Comparison of ENCODE assay signal across 10 mouse cellular contexts in genomic region chr10:94940061-94940460, GRCm38 (mm10). TPM values are rescaled to one million over a fixed set of nuclear protein-coding genes. Genes with fewer than 3 reads are reported as not detected.
A peak's percentile ranks its signal among the peaks of the same experiment; 100 is the strongest.
DNase-seq lines count a peak whose midpoint lies in the region; ATAC-seq and TF ChIP-seq lines count a peak whose summit lies in the region.
"Had no signal": no experiment of that assay in that cellular context is flagged by ENCODE, and none has a peak within 500 bp of the region (broad histone marks: within the 10 kb centered on the region; RNA-seq: fewer than 3 reads in every experiment).

No protein-coding gene starts in this region.

- no peak for TF ChIP-seq CTCF in G1E (IDR thresholded peaks at IDR 0.05; ENCODE audit: low read depth, low read length)
- TF ChIP-seq CTCF in left cerebral cortex, adult 2 months (IDR thresholded peaks at IDR 0.05): no peak

- intact Hi-C loops in left cerebral cortex, adult 2 months (cut with DNase I): loop anchor here (5.0 to 10.0 kb wide), 4 partner anchors 113 to 725 kb away; no protein-coding TSS in a partner anchor

- peaks cover 51% of the 10 kb centered on the region for H3K4me1 ChIP-seq in forebrain, embryonic 10.5 days
- peaks cover 21% of the 10 kb centered on the region for H3K4me1 ChIP-seq in forebrain, embryonic 11.5 days (replicated peaks; ENCODE audit: control insufficient read depth, insufficient read depth, low read length)
- H3K4me1 ChIP-seq in G1E (ENCODE audit: insufficient read depth, low read depth, low read length): peaks cover 78% of the 10 kb centered on the region
- H3K4me1 ChIP-seq in midbrain, embryonic 11.5 days (ENCODE audit: control insufficient read depth, insufficient read depth, low read length): peaks cover 32% of the 10 kb centered on the region

- peaks cover 10% of the 10 kb centered on the region for H3K36me3 ChIP-seq in forebrain, embryonic 10.5 days (replicated peaks)
- no peaks in the 10 kb centered on the region; the same call in 1 of the 2 replicates for H3K36me3 ChIP-seq in forebrain, embryonic 11.5 days (ENCODE audit: control insufficient read depth, insufficient read depth, low read length)
- H3K36me3 ChIP-seq in G1E (replicated peaks): peaks cover 34% of the 10 kb centered on the region
- no peaks in the 10 kb centered on the region for H3K36me3 ChIP-seq in midbrain, embryonic 11.5 days (ENCODE audit: control insufficient read depth, insufficient read depth, low read length)

- ATAC-seq in forebrain, embryonic 11.5 days (replicated peaks; ENCODE audit: low FRiP score): no peak
- ATAC-seq in G1E (ENCODE audit: extremely low read depth, insufficient number of reproducible peaks, low FRiP score, poor library complexity, severe bottlenecking): no peak
- peak; percentile 21 for ATAC-seq in granulocyte monocyte progenitor cell, adult 5-6 weeks (replicated peaks; ENCODE audit: poor library complexity, severe bottlenecking)
- ATAC-seq in midbrain, embryonic 11.5 days (ENCODE audit: low FRiP score): no peak

- 0 out of 2 replicates have a peak overlapping the region, but pooled peaks have one; percentile 35 for H3K27ac ChIP-seq in forebrain, embryonic 10.5 days
- H3K27ac ChIP-seq in forebrain, embryonic 11.5 days (ENCODE audit: low read depth, low read length): no peak overlapping the region
- H3K27ac ChIP-seq in midbrain, embryonic 11.5 days (ENCODE audit: low read depth, low read length): no peak overlapping the region
- no peak overlapping the region for H3K27ac ChIP-seq in left cerebral cortex, adult 2 months
- H3K27ac ChIP-seq: heart, adult 2 months had no signal

- DNase-seq in forebrain, embryonic 10.5 days (ENCODE audit: extremely low spot score, low spot score): no peak
- DNase-seq in forebrain, embryonic 11.5 days (ENCODE audit: low spot score): no peak
- no peak for DNase-seq in G1E (ENCODE audit: low spot score)
- DNase-seq in midbrain, embryonic 11.5 days (ENCODE audit: low spot score, missing footprints): no peak
- DNase-seq in frontal cortex, postnatal 25 days (ENCODE audit: low spot score in 2 of 2): no peak
- DNase-seq in kidney, postnatal 14 days: no peak
- DNase-seq in left cerebral cortex, adult 2 months (ENCODE audit: extremely low spot score in 1 of 2, low spot score in 2 of 2): no peak
- DNase-seq: adrenal gland, postnatal 25 days; heart, adult 2 months had no signal

- no peaks in the 10 kb centered on the region for H3K9me3 ChIP-seq in forebrain, embryonic 10.5 days
- H3K9me3 ChIP-seq in forebrain, embryonic 11.5 days (ENCODE audit: control insufficient read depth, low read length): no peaks in the 10 kb centered on the region
- no peaks in the 10 kb centered on the region for H3K9me3 ChIP-seq in G1E (replicated peaks)
- H3K9me3 ChIP-seq in midbrain, embryonic 11.5 days (ENCODE audit: control insufficient read depth, low read length): no peaks in the 10 kb centered on the region

- no peak overlapping the region for H3K9ac ChIP-seq in forebrain, embryonic 11.5 days (ENCODE audit: low read length)
- no peak overlapping the region for H3K9ac ChIP-seq in midbrain, embryonic 11.5 days (ENCODE audit: low read length)

- peaks cover 78% of the 10 kb centered on the region for H3K27me3 ChIP-seq in forebrain, embryonic 10.5 days (ENCODE audit: poor library complexity, severe bottlenecking)
- H3K27me3 ChIP-seq in forebrain, embryonic 11.5 days (ENCODE audit: control insufficient read depth, insufficient read depth, low read length): peaks cover 4% of the 10 kb centered on the region; the same call in 1 of the 2 replicates
- H3K27me3 ChIP-seq in G1E (ENCODE audit: insufficient read depth, low read length): no peaks in the 10 kb centered on the region
- H3K27me3 ChIP-seq in midbrain, embryonic 11.5 days (ENCODE audit: control insufficient read depth, insufficient read depth, low read length): peaks cover 2% of the 10 kb centered on the region; the same call in 1 of the 2 replicates

- 13% methylated on average over 2 of the region's 2 CpGs for WGBS in forebrain, embryonic 10.5 days
- WGBS in forebrain, embryonic 11.5 days: 14% methylated on average over 2 of the region's 2 CpGs
- 22% methylated on average over 2 of the region's 2 CpGs for WGBS in midbrain, embryonic 11.5 days

- peak overlapping the region; percentile 66 for H3K4me3 ChIP-seq in forebrain, embryonic 10.5 days
- no peak overlapping the region for H3K4me3 ChIP-seq in forebrain, embryonic 11.5 days (ENCODE audit: low read depth, low read length)
- H3K4me3 ChIP-seq in G1E (ENCODE audit: low read depth, low read length): peak overlapping the region; percentile 57; the same call in 1 of the 2 replicates
- H3K4me3 ChIP-seq in midbrain, embryonic 11.5 days (ENCODE audit: low read depth, low read length): no peak overlapping the region
- no peak overlapping the region for H3K4me3 ChIP-seq in left cerebral cortex, adult 2 months
- H3K4me3 ChIP-seq: heart, adult 2 months had no signal

- H3K4me2 ChIP-seq in forebrain, embryonic 11.5 days (ENCODE audit: low read depth, low read length, severe bottlenecking): no peak overlapping the region
- H3K4me2 ChIP-seq in midbrain, embryonic 11.5 days: peak overlapping the region; percentile 86; the same call in 1 of the 2 replicates

RNA-seq across cellular contexts. Expression of gene Plxnc1, which starts 4.6 kb away (rescaled TPM):
- 1.8 and 2.1 TPM in 2 replicates for polyA plus RNA-seq in forebrain, embryonic 10.5 days (2016; fragmentation: Nextera tagmentation; extraction: Ambion mirVana)
- polyA plus RNA-seq in forebrain, embryonic 11.5 days (2014; fragmentation: Nextera tagmentation; extraction: Ambion mirVana): 7.5 and 8.0 TPM in 2 replicates
- total RNA-seq in G1E (2014; fragmentation: Nextera tagmentation): 131 and 132 TPM in 2 replicates
- total RNA-seq in G1E (2017): 121 and 163 TPM in 2 replicates
- polyA plus RNA-seq in G1E (2012): 23.0 and 25.9 TPM in 2 replicates
- total RNA-seq in granulocyte monocyte progenitor cell, adult 5-6 weeks (2014; fragmentation: Nextera tagmentation): 13.4 and 16.7 TPM in 2 replicates
- 9.9 and 14.1 TPM in 2 replicates for total RNA-seq in granulocyte monocyte progenitor cell, adult 5-6 weeks (2017)
- polyA plus RNA-seq in midbrain, embryonic 11.5 days (2014; fragmentation: Nextera tagmentation; extraction: Ambion mirVana): 5.3 and 6.3 TPM in 2 replicates
- 10 to 100 TPM; 46.2 to 49.9 TPM for total RNA-seq in left cerebral cortex, adult 2 months (2021)

Comparison
In these comparisons a context has a peak if more than half of its experiments do, and no peak if none do; other contexts are left out.
1. H3K4me3 ChIP-seq: peak in forebrain, embryonic 10.5 days (single experiment) and G1E (single experiment); none in forebrain, embryonic 11.5 days (single experiment), midbrain, embryonic 11.5 days (single experiment) and left cerebral cortex, adult 2 months (single experiment).